Mouse (Mus musculus) bone marrow macrophage, adult 2 months (primary cell): ENCODE data around the gene B230217C12Rik.

Source experiments
- CTCF ChIP-seq: IDR thresholded peaks from 2 replicates; pipeline ENCODE4 v1.5.1; 2012; ENCODE audit warnings: low read depth, mild to moderate bottlenecking, low read length, moderate library complexity
- POLR2A ChIP-seq: IDR thresholded peaks from 2 replicates; pipeline ENCODE4 v1.6.1; 2012; ENCODE audit warnings: mild to moderate bottlenecking, low read depth, low read length, borderline replicate concordance

DNA sequence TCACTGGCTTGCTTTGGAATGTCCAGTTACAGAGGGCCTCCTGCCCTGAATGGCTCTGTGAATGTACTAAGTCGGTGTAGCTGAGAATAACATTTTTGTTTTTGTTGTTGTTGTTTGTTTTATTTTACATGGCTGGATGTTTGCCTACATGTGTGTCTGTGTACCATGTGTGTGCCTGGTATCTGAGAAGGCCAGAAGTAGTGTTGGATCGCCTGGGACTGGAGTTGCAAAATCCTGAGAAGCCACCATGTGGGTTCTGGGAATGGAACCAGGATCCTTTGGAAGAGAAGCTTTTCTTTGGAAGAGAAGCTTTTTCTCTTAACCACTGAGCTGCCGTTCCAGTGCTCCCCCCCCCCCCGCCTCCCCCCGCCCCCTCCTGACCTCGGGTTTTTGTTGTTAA lies 38.1 kb upstream of the B230217C12Rik start:
- TF ChIP-seq CTCF: no peak
- no peak for TF ChIP-seq POLR2A
